Mouse (Mus musculus): ENCODE data around the gene Polr2a.
"Not testable (repeated sequence)": the region's sequence is repeated elsewhere in the genome, so short reads cannot be mapped to it uniquely, and the experiment has no call there.

Gene Polr2a

DNA sequence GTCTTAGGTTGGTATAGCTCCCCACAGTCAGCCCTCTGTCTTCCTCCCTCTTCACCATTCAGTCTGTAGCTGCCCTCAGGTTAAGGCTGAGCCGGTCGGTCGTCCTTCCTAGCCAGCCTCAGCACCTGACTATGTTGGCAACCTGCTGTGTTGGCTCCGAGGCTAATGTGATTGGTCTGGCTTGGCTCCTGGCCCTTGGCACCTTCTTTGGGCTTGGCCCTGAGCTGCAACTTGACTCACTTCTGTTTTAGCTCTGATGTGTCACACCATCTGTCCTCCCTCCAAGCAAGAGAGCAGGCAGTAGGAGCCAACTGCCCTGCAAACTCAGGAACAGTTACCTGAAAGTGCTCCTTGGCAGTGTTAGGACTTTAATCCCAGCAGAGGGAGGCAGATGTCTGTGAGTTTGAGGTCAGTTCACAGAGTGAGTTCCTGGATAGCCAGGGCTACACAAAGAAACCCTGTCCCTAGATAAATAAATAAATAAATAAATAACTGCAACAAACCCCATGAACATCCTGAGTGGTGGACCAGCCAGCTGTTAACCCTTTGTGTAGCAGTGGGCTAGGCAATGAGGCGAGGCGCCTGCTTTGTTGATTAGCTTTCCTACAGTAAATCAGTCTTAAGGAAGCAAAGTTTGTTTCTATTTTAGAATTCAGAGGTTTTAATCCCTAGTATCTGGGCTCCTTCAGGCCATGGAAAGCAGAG is 51.5 kb downstream of the Polr2a start:
- peak; percentile 50; the same call in 1 of the 2 replicates for ATAC-seq (ENCODE audit: low TSS enrichment)

DNA sequence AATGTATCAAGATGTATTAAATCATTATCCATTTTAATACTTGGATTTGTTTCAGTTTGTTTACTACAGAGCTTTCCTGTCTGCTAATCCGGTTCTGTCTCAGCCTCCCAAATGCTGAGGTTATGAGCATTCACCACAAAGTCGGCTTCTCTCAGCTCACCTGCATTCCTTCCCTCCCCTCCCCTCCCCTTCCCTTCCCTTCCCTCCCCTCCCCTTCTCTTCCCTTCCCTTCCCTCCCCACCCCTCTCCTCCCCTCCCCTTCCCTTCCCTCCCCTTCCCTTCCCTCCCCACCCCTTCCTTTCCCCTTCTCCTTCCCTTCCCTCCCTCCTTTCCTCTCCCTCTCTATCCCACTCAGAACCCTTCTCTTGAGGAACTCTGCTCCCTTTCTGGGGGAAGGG is 53.8 kb downstream of the Polr2a start:
- ATAC-seq (ENCODE audit: low TSS enrichment), result no peak

DNA sequence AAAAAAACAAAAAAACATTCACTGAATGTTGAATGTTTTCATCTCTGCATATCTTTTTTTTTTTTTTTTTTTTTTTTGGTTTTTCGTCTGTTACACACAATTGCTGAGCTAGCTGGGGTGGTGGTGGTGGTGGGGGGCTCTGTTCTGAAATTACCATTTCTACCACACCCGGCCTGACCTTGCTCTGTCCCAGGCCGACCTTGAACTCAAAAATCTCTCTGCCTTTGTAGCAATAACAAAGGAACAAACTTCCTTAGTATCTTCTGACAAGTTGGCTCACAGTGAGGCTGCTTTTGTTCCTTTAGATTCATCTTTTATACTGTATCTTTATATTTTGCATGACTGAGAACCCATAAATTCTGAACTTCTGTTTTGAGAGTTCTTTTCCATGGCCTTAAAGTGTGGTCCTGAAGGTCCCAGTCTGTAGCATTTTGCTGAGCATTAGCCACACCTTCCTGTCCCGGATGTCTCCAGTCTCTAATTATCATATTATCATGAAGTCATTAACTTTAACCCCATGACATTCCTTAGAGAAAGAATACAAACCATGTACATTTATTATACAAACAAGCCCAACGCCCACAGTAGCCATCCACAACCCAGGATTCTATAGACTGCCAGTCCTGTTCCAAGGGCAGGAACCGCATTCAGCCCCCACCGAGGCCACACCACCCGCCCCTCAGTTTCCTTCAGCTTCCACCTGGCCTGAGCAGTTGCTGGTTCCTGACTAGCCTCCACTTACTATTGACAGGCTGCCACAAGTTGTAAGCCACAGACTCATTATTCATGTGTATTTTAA is 54.4 kb downstream of the Polr2a start:
- ATAC-seq (ENCODE audit: low TSS enrichment), result no peak

DNA sequence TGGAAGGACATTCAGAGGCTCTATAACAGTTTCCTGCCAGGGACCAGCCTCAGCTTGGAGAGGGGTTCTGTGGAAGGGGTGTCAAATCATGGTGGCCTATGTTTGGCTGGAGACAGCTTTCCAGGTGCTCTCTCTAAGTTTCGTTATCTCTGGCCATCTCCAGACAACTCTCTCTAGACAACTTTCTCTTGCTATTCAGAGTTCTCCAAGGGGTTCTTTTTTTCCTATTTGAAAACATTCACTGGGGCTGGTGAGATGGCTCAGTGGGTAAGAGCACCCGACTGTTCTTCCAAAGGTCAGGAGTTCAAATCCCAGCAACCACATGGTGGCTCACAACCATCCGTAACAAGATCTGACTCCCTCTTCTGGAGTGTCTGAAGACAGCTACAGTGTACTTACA is 55.1 kb downstream of the Polr2a start:
- ATAC-seq (ENCODE audit: low TSS enrichment), result not testable (repeated sequence)

DNA sequence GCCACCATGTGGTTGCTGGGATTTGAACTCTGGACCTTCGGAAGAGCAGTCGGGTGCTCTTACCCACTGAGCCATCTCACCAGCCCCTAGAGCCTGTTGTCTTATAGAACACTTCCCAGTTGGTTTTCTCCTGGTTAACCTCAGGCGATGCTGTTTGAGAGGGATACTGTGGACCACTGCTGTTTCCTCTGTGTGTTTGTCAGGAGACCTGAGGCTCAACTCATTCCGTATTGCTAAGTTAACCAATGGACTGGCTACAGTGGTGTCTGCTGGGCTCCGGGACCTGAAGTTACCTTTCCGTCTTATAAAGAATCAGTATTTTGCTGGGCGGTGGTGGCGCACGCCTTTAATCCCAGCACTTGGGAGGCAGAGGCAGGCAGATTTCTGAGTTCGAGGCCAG is 55.6 kb downstream of the Polr2a start:
- not testable (repeated sequence) for ATAC-seq (ENCODE audit: low TSS enrichment)

- no peak for ATAC-seq (ENCODE audit: low TSS enrichment)
Measured at GRCm38 (mm10) chr11:69699595-69699994, 58.8 kb downstream of the Polr2a start.

- ATAC-seq (ENCODE audit: low TSS enrichment), result no peak
Measured at GRCm38 (mm10) chr11:69698574-69698973, 59.9 kb downstream of the Polr2a start.

DNA sequence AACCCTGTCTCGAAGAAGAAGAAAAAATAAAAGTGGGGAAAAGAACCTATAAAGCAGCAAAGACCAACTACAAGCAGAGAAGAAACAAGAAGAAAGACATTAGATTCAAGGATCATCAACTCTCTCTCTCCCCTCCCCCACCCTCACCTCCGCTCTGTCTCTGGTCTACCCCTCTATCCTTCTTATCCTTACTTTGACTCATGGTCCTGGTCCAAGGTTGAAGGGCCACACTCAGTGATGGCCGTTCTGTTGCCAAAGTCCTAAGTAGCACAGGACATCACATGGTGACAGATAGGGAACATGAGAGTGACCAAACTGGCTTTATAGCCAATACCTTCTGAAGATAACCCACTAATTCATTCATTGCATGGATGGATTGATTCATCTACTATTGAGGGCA is 61.0 kb downstream of the Polr2a start:
- ATAC-seq (ENCODE audit: low TSS enrichment), result no peak

DNA sequence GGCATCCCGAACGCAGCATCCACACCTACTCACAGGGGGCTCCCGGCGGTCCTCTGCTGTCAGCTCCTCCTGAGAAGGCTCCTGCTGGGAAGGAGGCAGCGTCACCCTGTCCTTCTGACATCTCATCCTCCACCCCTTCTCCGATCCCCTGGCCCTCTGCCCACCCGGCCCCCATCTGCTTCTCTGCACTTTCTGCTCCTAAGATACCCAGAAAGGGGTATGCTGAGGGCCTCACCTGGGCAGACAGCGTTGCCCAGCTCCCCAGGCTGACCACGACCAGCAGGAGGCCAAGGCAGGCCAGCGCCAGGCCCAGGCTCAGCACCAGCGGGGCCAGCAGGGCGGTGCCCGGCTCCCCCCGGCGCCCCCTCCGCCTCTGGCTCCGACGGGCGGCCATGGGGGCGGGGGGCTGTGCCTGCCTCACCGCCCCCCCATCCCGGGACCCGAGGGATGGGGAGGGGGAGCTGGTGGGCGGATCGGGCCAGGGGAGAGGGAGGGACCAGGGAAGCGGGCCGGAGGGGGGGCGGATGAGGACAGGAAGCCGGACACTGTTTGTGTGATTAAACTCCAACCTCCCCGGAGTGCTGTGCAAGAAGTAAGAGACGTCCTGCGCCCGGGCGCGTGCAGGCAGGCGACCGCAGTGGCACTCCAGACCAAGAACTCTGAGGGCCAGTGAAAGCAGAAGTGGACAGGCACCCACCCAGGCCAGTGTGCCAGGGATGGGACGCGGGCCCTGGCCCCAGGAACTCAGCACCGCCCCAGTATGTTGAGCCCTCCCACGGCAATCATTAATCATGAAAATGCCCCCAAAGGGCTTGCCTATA is 62.9 kb downstream of the Polr2a start, which contains the start of the genes Tnfsf12 and Tnfsfm13:
TSS of gene Tnfsf12 (minus strand) at position 489 of the 821 bp plus-strand sequence.
TSS of gene Tnfsfm13 (minus strand) at position 738 of the 821 bp plus-strand sequence.
- ATAC-seq (ENCODE audit: low TSS enrichment), result peak; percentile 70; the same call in 1 of the 2 replicates

DNA sequence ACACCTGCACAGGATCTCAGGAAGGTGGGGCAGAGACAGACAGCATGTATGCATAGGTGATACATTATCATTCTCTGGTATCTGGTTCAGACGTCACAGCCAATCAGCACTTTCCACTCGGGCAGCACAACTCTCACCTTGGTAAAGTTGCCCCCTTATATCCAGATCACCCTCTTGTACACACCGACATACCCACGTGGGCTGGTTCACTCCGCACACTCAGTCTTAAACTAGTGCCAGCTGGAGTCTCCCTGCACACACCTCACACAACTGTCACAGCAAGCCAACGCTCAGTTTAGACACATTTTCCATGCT is 63.4 kb downstream of the Polr2a start:
- ATAC-seq (ENCODE audit: low TSS enrichment), result no peak; the same call in none of the 2 replicates

DNA sequence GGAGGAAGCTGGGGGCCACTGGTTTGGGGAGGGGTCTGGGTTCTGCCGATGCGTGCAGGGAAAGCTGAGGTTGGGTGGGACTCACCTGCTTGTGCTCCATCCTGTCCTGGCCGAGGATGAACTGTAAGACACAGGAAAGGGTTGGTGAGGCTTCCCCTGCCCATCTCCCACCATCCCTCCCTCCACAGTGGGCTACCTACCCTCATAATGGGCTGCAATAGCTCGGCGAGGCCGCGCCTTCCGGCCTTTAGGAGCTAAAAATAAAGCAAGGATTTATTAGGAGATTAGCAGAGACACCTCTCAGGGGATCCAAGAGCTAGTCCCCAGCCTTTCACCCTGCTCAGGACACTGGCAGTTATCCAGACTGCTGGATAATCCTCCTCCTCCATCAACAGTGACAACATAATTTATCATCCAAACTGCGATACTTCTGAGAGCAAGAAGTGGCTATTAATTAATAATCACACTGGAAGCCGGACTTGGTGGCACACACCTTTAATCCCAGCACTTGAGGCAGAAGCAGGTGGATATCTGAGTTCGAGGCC is 64.9 kb downstream of the Polr2a start:
- ATAC-seq (ENCODE audit: low TSS enrichment), result no peak

- no peak for ATAC-seq (ENCODE audit: low TSS enrichment)
Measured at GRCm38 (mm10) chr11:69692863-69693262, 65.6 kb downstream of the Polr2a start.

DNA sequence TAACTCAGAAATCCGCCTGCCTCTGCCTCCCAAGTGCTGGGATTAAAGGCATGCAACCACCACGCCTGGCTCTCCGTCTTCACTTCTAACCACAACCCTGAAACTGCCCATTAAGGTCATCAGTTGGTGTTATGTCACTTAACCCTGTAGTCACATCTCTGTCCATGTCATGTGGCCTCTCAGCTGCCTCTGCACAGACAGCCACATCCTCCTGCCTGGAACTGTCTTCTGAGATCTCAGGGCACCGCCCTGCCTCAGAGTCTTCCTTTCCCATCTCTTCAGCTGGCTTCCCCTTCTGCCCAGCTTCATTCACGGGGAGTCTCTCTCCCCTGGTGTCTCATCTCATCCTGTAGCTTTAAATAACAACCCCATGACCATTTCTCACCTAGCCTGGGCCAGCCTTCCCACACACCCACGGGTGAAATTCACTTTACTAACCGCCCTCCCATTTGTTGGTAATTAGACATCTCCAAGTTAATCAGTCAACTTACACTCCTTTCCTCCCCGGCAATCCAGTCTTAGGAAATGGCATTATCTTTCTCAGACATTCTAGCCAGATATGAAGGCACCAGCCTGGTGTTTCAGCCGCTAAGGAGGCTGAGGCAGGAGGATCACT is 66.1 kb downstream of the Polr2a start:
- no peak for ATAC-seq (ENCODE audit: low TSS enrichment)

- no peak for ATAC-seq (ENCODE audit: low TSS enrichment)
Measured at GRCm38 (mm10) chr11:69689891-69690290, 68.5 kb downstream of the Polr2a start.

DNA sequence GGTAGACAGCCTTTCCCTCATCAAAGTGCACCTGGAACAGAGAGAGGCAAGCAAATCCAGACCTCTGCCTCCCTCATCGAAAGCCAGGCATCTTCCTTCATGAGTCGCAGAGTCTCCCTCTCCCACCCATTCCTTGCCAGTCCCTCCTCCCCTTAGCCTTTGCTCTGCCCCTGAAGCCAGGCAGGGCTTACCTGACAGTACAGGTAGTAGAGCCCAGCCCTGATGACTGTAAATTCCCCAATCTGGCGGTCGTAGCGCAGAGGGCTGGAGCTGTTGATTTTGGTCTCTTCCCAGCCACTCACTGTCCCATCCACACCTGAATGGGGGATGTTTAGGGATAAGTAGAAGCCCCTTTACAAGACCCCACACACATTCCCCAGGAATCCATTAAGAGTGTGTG is 71.4 kb downstream of the Polr2a start:
- no peak for ATAC-seq (ENCODE audit: low TSS enrichment)

- no peak for ATAC-seq (ENCODE audit: low TSS enrichment)
Measured at GRCm38 (mm10) chr11:69686377-69686776, 72.1 kb downstream of the Polr2a start.

GRCm38 (mm10) chr11:69685526-69686148 is 72.8 kb downstream of the Polr2a start, which contains the start of gene Tnfsf13:
Gene Tnfsf13, minus strand, starts transcription at chr11:69685784.
- ATAC-seq (ENCODE audit: low TSS enrichment), result no peak

GRCm38 (mm10) chr11:69684936-69685335 is 73.5 kb downstream of the Polr2a start:
- ATAC-seq (ENCODE audit: low TSS enrichment), result no peak

GRCm38 (mm10) chr11:69684128-69684745 is 74.2 kb downstream of the Polr2a start:
- no peak for ATAC-seq (ENCODE audit: low TSS enrichment)
